Mouse (Mus musculus): Measurements from ENCODE around the gene Tbc1d5. TPM values are rescaled to one million over a fixed set of nuclear protein-coding genes. Genes with fewer than 3 reads are reported as not detected.

The Tbc1d5 gene
- total RNA-seq, 2 experiments from 2014 or later = 16.9 to 19.7 TPM

DNA sequence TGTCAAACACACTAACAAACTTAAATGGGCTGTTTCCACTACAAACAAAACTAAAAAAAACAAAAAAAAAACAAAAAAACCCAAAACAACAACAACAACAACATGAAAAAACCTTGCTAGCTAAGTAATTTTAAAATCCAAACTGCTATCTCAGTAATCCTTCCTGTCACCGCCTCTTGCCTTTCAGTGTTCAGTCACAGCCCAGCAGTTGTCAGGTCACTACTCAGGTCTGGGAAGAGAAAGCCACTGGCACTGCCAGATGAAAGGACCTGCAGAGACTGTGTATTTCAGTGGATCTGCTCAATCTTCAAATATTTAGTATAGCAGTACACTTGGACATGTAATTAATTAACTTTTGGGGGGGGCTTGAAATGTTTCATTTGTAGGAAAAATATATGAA lies 272.5 kb downstream of the Tbc1d5 start:
- intact Hi-C loops (cut with DNase I) = no loop called here
- DNase-seq = no peak

DNA sequence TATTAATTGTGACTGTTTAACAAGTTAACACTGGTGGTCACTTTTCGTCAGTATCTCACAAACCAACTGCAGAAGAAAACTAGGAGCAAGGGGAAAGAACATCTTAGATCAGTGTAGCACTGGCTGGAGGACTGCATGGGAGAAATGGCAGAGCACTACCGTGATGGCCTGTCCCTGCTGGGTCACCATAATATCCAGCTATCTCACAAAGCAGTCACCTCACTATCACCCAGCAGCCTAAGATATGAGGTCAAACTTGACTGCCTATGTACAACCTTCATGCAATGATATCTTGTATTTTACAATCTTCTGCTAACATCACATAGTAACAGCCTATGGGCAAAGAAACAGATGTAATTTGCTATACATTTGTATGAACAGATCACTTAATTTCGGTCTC lies 274.7 kb downstream of the Tbc1d5 start:
- intact Hi-C loops (cut with DNase I) = no loop called here
- no peak for DNase-seq

- intact Hi-C loops (cut with DNase I) = no loop called here
- no peak for DNase-seq
Measured at GRCm38 (mm10) chr17:50897867-50898266, 281.3 kb downstream of the Tbc1d5 start.

DNA sequence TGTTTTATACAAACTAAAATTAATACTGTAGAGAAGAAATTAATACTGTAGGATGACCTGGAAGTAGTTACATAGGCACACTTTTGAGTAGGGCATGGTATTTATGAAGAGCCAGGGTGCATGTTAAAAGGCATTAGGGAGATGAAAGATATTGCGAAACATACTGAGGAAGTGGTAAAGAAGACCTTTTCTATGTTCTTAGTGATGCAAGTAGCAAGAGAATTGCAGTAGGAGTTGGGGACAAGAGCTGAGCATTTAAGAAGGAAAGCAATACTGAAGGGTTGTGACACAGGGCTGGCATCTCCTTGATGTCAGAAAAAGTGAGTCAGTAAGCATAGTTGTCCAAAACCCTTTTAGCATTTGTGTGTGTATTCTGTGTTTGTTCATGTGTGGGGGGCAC lies 289.7 kb downstream of the Tbc1d5 start:
- intact Hi-C loops (cut with DNase I) = no loop called here
- DNase-seq = no peak

DNA sequence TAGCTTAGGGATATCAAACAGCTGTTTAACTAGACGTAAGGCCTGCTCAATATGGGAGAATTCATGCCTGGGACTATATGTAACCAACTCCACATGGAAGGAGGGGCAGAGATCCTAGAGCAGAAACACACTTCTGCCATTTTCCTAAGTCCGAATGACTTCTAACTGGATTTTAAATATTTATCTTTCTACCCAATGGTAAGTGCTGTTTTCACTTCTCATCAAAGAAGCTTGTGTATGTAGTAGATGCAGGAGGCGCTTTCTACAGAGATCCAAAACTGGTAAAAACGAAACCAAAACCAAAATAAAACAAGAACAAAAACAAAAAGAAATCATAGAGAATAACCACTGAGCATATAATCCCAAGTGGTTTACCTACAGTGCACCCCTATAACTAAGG lies 299.2 kb downstream of the Tbc1d5 start:
- intact Hi-C loops (cut with DNase I) = no loop called here
- DNase-seq = no peak

DNA sequence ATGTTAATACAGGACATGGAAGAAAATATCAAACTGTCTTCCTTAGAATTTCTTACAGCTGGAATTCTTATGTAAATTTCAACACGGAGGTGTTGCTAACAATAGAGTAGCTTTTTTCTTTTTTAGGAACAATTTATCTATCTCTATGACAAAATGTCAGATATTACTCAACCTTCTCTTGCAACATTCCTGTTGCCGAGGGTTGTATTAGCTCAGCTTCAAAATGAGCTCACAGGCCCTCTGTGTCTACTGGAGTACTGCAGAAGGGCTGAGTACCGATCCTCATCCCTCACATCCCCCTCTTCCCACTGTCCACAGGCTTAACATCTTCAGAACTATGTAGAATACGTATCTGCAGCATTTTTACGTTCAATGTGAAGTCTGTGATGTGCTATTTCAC lies 302.7 kb downstream of the Tbc1d5 start:
- DNase-seq = no peak
- intact Hi-C loops (cut with DNase I) = no loop called here

DNA sequence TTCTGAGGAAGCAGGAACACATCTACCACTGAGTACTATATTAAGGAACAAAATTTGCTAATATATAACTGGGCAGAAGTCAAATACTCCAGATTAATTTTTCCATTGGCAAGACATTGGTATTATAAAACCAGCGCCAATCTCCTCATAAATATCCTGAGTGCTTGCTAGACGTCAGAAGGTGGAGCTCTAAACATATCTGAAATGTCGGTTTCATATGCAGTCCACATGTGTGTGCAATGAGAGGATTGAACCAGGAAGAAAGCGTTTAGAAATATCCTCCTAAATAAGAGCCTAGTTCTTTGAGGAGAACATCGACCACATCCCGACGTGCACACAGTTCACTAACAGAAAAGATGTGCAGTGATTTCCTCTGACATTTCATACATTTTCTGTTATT lies 305.1 kb downstream of the Tbc1d5 start:
- intact Hi-C loops (cut with DNase I) = no loop called here
- DNase-seq = no peak

- intact Hi-C loops (cut with DNase I) = no loop called here
- no peak for DNase-seq
Measured at GRCm38 (mm10) chr17:50872600-50872999, 306.6 kb downstream of the Tbc1d5 start.

GRCm38 (mm10) chr17:50867297-50867696 lies 311.9 kb downstream of the Tbc1d5 start:
- intact Hi-C loops (cut with DNase I) = no loop called here
- no peak for DNase-seq

DNA sequence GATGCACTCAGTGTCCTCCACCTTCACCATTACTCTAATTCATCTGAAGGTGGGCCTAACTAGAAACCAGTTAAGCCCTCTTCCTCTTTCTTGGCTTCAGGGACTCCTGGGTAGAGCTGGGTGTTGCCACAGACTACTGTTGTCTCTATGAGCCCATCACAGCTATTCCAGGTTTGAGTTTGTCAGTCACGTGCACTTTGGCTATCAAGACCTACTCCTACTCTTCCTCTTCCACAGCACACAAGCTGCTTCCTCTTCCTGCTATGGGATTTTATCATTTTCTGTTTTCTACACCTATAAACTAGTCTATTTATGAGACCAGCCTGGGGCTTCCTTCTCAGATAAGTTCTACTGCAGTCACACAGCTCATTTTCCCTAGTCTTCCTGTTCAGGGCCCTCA lies 314.4 kb downstream of the Tbc1d5 start:
- intact Hi-C loops (cut with DNase I) = no loop called here

DNA sequence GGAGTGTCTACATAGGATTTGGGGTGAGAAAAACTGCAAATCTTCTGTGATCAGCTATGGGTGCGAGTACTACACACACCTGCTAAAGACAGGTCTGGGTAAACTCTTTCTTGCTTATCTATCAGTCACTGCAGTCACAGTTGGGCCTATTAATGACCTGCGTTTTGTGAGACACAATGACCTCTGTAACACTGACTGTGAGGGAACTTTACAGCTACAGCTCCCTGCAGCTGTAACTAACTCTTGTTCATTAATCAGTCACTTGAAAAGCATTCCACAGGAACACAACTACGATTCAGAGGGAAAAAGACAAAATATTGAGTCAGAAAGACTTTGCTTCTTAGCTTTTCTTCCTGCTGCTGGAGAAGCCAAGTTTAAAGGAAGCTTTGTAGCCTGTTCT lies 325.9 kb downstream of the Tbc1d5 start:
- intact Hi-C loops (cut with DNase I) = no loop called here

More for the DNA sequence above, 314.4 kb downstream of the Tbc1d5 start:
- DNase-seq = no peak

DNA sequence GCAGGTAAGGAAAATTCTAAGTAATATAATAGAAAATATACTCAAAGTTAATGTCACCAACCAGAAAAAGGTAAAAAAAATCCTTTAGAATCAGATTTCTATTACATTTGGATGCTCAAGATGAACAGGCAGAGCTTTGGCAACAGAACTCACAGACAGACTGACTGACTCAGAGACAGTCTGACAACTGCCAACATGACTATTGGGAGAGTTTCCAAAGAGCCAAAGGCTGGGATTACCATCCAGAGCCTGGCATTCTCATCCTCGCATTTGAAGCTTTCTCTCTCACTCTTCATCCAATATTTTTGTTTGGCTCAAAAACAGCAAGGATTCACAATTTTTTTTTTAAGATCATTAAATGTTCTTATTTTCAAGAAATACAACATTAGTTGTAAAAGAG lies 327.8 kb downstream of the Tbc1d5 start:
- no peak for DNase-seq
- intact Hi-C loops (cut with DNase I) = no loop called here

More for the DNA sequence above, 325.9 kb downstream of the Tbc1d5 start:
- no peak for DNase-seq

- intact Hi-C loops (cut with DNase I) = loop anchor here (5.0 to 10.0 kb wide), 2 partner anchors 158 to 961 kb away; no protein-coding TSS in a partner anchor
- peak in 1 of 2 experiments; percentile 25 for DNase-seq
Measured at GRCm38 (mm10) chr17:50814089-50814488, 365.1 kb downstream of the Tbc1d5 start.

GRCm38 (mm10) chr17:50813580-50813979 lies 365.6 kb downstream of the Tbc1d5 start:
- intact Hi-C loops (cut with DNase I) = loop anchor here (2.0 to 10.0 kb wide), 3 partner anchors 159 to 961 kb away; no protein-coding TSS in a partner anchor
- no peak for DNase-seq

DNA sequence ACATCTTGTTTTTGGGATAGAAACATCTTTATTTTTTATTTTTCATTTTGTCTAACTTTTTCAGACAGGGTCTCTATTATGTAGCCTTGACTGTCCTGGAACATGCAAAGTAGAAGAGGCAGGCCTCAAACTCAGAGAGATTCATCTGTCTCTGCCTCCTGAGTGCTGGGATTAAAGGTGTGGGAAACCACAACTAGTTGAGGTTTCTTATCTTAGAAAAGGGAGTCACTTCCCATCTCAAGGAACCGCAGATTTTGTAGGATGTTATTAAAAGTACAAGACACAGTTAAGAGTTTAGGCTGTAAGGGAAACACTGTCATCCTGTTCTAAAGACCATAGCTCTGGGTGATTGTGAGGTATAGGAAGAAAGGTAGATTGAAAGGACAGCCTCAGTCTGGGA lies 373.5 kb downstream of the Tbc1d5 start:
- DNase-seq = no peak
- intact Hi-C loops (cut with DNase I) = no loop called here

GRCm38 (mm10) chr17:50803234-50803633 lies 375.9 kb downstream of the Tbc1d5 start:
- intact Hi-C loops (cut with DNase I) = no loop called here
- no peak for DNase-seq

DNA sequence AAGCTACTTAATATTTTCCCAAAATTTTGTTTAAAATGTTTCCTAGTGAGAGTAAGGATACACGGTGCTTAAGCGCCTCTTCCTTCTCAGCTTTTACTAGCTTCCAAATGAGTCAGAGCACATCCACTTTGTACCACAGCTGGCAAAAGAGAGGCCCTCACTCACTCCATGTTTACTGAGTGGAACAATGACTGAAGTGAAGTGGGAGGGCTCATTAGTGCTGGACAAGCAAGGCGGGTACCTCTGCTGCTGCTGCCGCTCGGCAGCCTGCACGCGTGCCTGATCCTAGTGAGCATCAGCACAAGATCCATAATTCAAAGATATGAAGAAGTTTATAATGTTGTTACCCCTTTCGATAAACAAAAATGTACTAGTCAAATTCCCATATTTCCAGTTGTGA lies 376.8 kb downstream of the Tbc1d5 start:
- intact Hi-C loops (cut with DNase I) = no loop called here
- no peak for DNase-seq

- DNase-seq = peak; percentile 45 to 73
- intact Hi-C loops (cut with DNase I) = loop anchor here (2.0 to 5.0 kb wide), 3 partner anchors 288 to 858 kb away; partner anchors contain the start of gene Plcl2
Measured at GRCm38 (mm10) chr17:50795445-50796095, 383.6 kb downstream of the Tbc1d5 start.

- intact Hi-C loops (cut with DNase I) = no loop called here
- no peak for DNase-seq
Measured at GRCm38 (mm10) chr17:50791671-50792070, 387.5 kb downstream of the Tbc1d5 start.

GRCm38 (mm10) chr17:50788835-50789234 lies 390.3 kb downstream of the Tbc1d5 start:
- no peak for DNase-seq
- intact Hi-C loops (cut with DNase I) = no loop called here

DNA sequence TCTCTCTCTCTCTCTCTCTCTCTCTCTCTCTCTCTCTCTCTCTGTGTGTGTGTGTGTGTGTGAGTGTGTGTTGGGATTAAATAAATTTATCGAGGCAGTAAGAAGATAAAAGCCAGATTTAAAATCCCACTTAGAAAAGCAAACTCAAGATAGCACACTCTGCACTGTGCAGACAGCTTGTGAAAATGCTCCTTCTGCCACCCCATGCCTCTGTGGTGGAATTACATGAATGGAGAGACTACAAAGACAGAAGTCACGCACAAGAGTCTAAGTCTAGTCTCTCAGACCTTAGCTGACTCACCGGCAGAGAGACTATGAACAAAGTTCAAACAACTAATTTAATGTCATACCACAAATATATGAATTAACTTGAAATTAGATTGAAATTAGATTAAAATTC lies 403.9 kb downstream of the Tbc1d5 start:
- intact Hi-C loops (cut with DNase I) = loop anchor here (5.0 kb wide), 1 partner anchor 268 kb away; the partner anchor contains the start of gene Plcl2
- peak in 1 of 2 experiments; percentile 32 for DNase-seq

DNA sequence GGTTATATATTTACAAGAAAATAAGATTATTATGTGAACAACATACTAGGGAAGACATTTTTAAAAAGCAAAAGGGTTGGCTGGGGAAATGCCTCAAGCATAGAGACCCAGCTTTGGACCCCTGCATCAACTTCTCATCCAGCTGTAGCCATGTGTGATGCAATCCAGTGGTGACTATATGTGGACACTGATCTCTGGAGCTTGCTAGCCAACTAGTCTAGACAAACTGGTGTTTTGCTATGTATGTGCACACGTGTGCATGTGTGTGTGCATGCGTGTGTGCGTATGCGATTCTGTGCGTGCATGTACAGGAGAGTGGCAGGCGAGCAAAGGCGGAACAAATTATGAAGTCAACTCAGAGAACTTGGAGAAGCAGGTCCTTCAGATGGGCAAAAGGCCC lies 414.8 kb downstream of the Tbc1d5 start:
- DNase-seq = no peak
- intact Hi-C loops (cut with DNase I) = no loop called here

DNA sequence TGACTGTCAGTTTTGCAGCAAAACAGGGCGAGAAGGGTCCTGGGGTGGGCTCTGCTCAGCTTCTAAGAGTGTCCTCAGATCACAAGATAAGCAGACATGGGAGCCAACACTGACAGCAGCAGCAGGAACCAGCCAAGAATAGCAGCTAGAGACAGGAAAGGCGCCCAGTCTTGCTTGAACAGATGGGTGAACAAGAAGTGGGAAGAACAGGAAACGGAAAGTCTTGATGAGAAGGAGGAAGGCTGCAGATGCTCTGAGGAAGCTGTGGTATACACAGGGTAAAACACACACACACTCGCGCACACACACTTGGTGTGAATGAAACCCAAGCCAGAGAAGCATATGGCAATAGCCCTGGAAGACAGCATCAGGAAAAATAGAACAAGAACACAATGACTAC lies 415.7 kb downstream of the Tbc1d5 start:
- DNase-seq = no peak

More for the DNA sequence above, 415.7 kb downstream of the Tbc1d5 start:
- intact Hi-C loops (cut with DNase I) = no loop called here

All from heart, postnatal 14 days (tissue).